Mouse (Mus musculus) hindbrain, embryonic 14.5 days (tissue): Measurements from ENCODE around the gene Dpp6. TPM values are rescaled to one million over a fixed set of nuclear protein-coding genes. Genes with fewer than 3 reads are reported as not detected.

Source experiments
- ATAC-seq: fragments of 200-750 bp; cut with Nextera tagmentation; 2 replicates; pipeline ENCODE4 v1.8.0; 2017; ENCODE audit warnings: moderate number of reproducible peaks, mild to moderate bottlenecking, moderate TSS enrichment, moderate library complexity; ENCODE audit not compliant: low FRiP score
- DNase-seq: peaks from one replicate; pipeline ENCODE4 v3.0.0-alpha.2; 2015; ENCODE audit warnings: low spot score
- H3K27ac ChIP-seq: fragments of 300-500 bp; sonication (generic); 2 replicates; pipeline ENCODE4 v1.5.1; 2014; ENCODE audit warnings: mild to moderate bottlenecking, moderate library complexity
- H3K27me3 ChIP-seq: fragments of 300-500 bp; sonication (generic); 2 replicates; pipeline ENCODE4 v1.6.1; 2014; ENCODE audit warnings: mild to moderate bottlenecking, low read length, mixed read lengths; ENCODE audit not compliant: control insufficient read depth, insufficient read depth
- H3K36me3 ChIP-seq: fragments of 300-500 bp; sonication (generic); replicated peaks from 2 replicates; pipeline ENCODE4 v1.6.1; 2014; ENCODE audit not compliant: control insufficient read depth, insufficient read depth
- H3K4me1 ChIP-seq: fragments of 300-500 bp; sonication (generic); replicated peaks from 2 replicates; pipeline ENCODE4 v1.6.1; 2014; ENCODE audit warnings: antibody characterized with exemption, low read length, mixed read lengths; ENCODE audit not compliant: control insufficient read depth, insufficient read depth
- H3K4me2 ChIP-seq: fragments of 300-500 bp; sonication (generic); replicated peaks from 2 replicates; pipeline ENCODE4 v1.6.1; 2014; ENCODE audit warnings: mild to moderate bottlenecking, moderate library complexity
- H3K4me3 ChIP-seq: fragments of 300-500 bp; sonication (generic); replicated peaks from 2 replicates; pipeline ENCODE4 v1.5.1; 2014; ENCODE audit warnings: mild to moderate bottlenecking, low read length
- H3K9ac ChIP-seq: fragments of 300-500 bp; sonication (generic); 2 replicates; pipeline ENCODE4 v1.6.1; 2014
- H3K9me3 ChIP-seq: fragments of 300-500 bp; sonication (generic); 2 replicates; pipeline ENCODE4 v1.6.1; 2016; ENCODE audit warnings: low read length; ENCODE audit not compliant: control insufficient read depth
- WGBS: fragments of 180-500 bp; shearing (Covaris S2); extraction: QIAGEN DNeasy Blood & Tissue Kit; methylation state at CpG from one replicate; pipeline ENCODE4 v1.1.7; 2014; 5-methylcytosine and 5-hydroxymethylcytosine counted together
- polyA plus RNA-seq: library from polyadenylated mRNA; unstranded; fragments of >200 nt; fragmentation: Nextera tagmentation; extraction: Ambion mirVana; gene quantifications from 2 replicates; pipeline ENCODE4 v1.2.1, GENCODE M21; 2014

Dpp6 gene
- polyA plus RNA-seq, 1 experiment from 2014 or later: 86.7 TPM

- ATAC-seq (no peak), DNase-seq (no peak)
- H3K4me2 ChIP-seq: no peak overlapping the region
- no peaks in the 10 kb centered on the region for H3K27me3 ChIP-seq
- no peaks in the 10 kb centered on the region for H3K9me3 ChIP-seq
- H3K36me3 ChIP-seq: no peaks in the 10 kb centered on the region
- H3K4me3 ChIP-seq: no peak overlapping the region
- no peaks in the 10 kb centered on the region for H3K4me1 ChIP-seq
- 68% methylated on average over 5 of the region's 5 CpGs for WGBS
- no peak overlapping the region for H3K9ac ChIP-seq
- H3K27ac ChIP-seq: no peak overlapping the region
Observed at GRCm38 (mm10) chr5:27037796-27038195, 220.8 kb downstream of the Dpp6 start.

DNA sequence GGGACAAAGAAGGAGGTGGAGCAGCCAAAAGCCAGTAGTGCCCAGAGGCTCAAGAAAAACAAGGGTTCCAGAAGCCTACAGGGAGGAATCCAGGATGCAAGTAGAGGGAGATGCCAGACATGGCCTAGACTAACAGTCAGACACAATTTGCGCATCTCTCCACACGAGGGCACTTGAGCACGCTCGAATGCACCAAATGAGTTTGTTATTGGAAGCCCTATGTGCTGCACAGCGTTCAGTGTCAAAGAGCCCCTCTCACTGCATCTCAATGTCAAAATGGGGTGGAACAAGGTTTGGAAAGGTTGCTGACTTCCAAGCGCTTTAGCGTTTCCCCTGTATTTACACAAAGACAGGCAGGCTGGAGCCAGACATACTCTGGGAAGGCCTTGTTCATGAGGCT, 231.2 kb downstream of the Dpp6 start:
- Histone ChIP-seq H3K4me1 (peaks cover 28% of the 10 kb centered on the region), H3K9me3 (no peaks in the 10 kb centered on the region), H3K4me3 (no peak overlapping the region), H3K9ac (no peak overlapping the region), H3K4me2 (no peak overlapping the region; the same call in 1 of the 2 replicates), H3K27me3 (no peaks in the 10 kb centered on the region), H3K27ac (no peak overlapping the region), H3K36me3 (no peaks in the 10 kb centered on the region)
- peak; percentile 78 for ATAC-seq
- peak; percentile 82 for DNase-seq
- 16% methylated on average over 7 of the region's 7 CpGs for WGBS

- H3K27ac ChIP-seq: peak overlapping the region; percentile 73
- DNase-seq: no peak
Observed at GRCm38 (mm10) chr5:27048926-27049325, 231.9 kb downstream of the Dpp6 start.

GRCm38 (mm10) chr5:27049341-27050091, 232.5 kb downstream of the Dpp6 start:
- Histone ChIP-seq H3K27me3 (no peaks in the 10 kb centered on the region), H3K4me1 (peaks cover 28% of the 10 kb centered on the region), H3K4me3 (peak overlapping the region; percentile 51), H3K27ac (peak overlapping the region; percentile 73), H3K36me3 (no peaks in the 10 kb centered on the region), H3K4me2 (peak overlapping the region; percentile 90), H3K9me3 (no peaks in the 10 kb centered on the region), H3K9ac (peak overlapping the region; percentile 81)
- 2% methylated on average over 49 of the region's 55 CpGs for WGBS
- ATAC-seq (peak; percentile 58), DNase-seq (peak; percentile 36)

More at GRCm38 (mm10) chr5:27048926-27049325, 231.9 kb downstream of the Dpp6 start:
- Histone ChIP-seq H3K4me2 (peak overlapping the region; percentile 90), H3K36me3 (no peaks in the 10 kb centered on the region), H3K27me3 (no peaks in the 10 kb centered on the region), H3K4me1 (peaks cover 28% of the 10 kb centered on the region), H3K9ac (peak overlapping the region; percentile 81), H3K4me3 (peak overlapping the region; percentile 51), H3K9me3 (no peaks in the 10 kb centered on the region)
- ATAC-seq: peak; percentile 46
- WGBS: 8% methylated on average over 8 of the region's 9 CpGs

DNA sequence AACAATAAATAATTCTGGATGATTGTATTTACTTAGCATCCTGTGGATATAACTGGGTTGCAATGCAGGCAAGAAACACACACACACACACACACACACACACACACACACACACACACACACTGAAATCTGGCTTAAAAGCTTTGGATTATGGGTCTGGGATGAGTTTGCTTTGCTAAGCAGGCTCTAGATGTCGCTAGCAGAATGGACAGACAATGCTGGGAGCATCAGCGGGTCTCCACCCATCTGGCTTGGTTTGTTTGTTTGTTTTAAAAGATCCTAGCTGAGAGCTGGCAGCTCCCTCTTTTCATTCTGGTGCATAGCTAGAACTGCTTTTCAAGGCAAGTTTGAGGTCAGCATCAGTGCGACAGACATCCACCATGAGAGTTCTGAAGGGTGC, 234.2 kb downstream of the Dpp6 start:
- Histone ChIP-seq H3K4me2 (peak overlapping the region; percentile 90; the same call in 1 of the 2 replicates), H3K4me3 (no peak overlapping the region), H3K4me1 (peaks cover 28% of the 10 kb centered on the region), H3K27ac (no peak overlapping the region), H3K9ac (no peak overlapping the region), H3K9me3 (no peaks in the 10 kb centered on the region), H3K27me3 (no peaks in the 10 kb centered on the region), H3K36me3 (no peaks in the 10 kb centered on the region)
- DNase-seq (peak; percentile 70), ATAC-seq (0 out of 2 replicates have a peak, but pooled peaks have one; percentile 28)
- WGBS: 32% methylated on average over 3 of the region's 3 CpGs

DNA sequence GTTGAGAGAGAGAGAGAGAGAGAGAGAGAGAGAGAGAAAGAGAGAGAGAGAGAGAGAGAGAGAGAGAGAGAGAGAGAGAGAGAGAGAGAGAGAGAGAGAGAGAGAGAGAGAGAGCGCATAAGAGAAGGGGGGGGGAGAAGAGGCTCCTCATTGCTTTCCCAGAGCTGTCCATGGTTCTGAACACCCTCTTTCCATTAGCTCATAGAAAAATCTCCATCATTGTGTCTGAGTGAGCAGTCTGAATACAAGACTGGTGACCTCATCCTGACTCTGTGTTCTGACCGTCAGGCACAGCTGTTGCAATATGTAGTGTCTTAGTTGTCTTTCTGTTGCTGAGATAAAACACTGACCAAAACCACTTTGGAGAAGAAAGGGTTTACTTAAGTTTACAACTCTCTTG, 235.4 kb downstream of the Dpp6 start:
- H3K9me3 ChIP-seq: no peaks in the 10 kb centered on the region
- peaks cover 31% of the 10 kb centered on the region for H3K4me1 ChIP-seq
- H3K36me3 ChIP-seq: no peaks in the 10 kb centered on the region
- ATAC-seq (no peak), DNase-seq (no peak)
- 21% methylated on average over 2 of the region's 2 CpGs for WGBS
- no peak overlapping the region for H3K9ac ChIP-seq
- no peak overlapping the region for H3K4me3 ChIP-seq
- no peak overlapping the region for H3K27ac ChIP-seq
- no peaks in the 10 kb centered on the region for H3K27me3 ChIP-seq
- H3K4me2 ChIP-seq: no peak overlapping the region

- 57% methylated on average over 5 of the region's 5 CpGs for WGBS
- no peak for ATAC-seq
- H3K9ac ChIP-seq: no peak overlapping the region
- H3K4me2 ChIP-seq: no peak overlapping the region
- H3K27ac ChIP-seq: no peak overlapping the region
- no peak for DNase-seq
- H3K4me3 ChIP-seq: no peak overlapping the region
- H3K36me3 ChIP-seq: no peaks in the 10 kb centered on the region
- H3K27me3 ChIP-seq: no peaks in the 10 kb centered on the region
- 0 out of 2 replicates have a peak, but pooled peaks cover 15% of the 10 kb centered on the region for H3K4me1 ChIP-seq
- H3K9me3 ChIP-seq: no peaks in the 10 kb centered on the region
Observed at GRCm38 (mm10) chr5:27056436-27056835, 239.4 kb downstream of the Dpp6 start.

- H3K9ac ChIP-seq: no peak overlapping the region
- 0 out of 2 replicates have a peak, but pooled peaks cover 12% of the 10 kb centered on the region for H3K4me1 ChIP-seq
- H3K4me3 ChIP-seq: no peak overlapping the region
- DNase-seq: no peak
- no peaks in the 10 kb centered on the region for H3K9me3 ChIP-seq
- H3K27me3 ChIP-seq: no peaks in the 10 kb centered on the region
- WGBS: 55% methylated on average over 4 of the region's 4 CpGs
- H3K36me3 ChIP-seq: no peaks in the 10 kb centered on the region
- H3K27ac ChIP-seq: 0 out of 2 replicates have a peak overlapping the region, but pooled peaks have one; percentile 26
- no peak overlapping the region for H3K4me2 ChIP-seq
- ATAC-seq: no peak
Observed at GRCm38 (mm10) chr5:27060114-27060513, 243.1 kb downstream of the Dpp6 start.

DNA sequence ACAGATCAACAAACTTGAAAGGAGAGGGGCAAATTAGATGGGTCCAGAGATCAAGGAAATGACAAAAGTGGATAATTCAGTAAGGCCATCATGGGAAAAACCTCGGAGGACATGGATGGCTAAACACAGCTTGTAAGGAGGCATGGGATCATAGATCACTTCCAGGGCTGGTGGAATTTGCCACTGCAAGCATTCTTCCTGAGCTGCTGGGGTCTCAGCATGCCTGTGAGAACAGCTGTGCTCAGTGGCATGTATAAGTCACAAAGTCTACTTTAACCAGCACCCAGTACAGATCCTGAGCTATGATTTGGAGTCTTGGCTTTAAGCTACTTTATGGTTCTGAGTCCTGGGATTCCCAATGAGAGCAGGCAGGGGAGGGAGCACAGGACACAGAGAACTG, 246.9 kb downstream of the Dpp6 start:
- Histone ChIP-seq H3K9ac (no peak overlapping the region), H3K4me3 (no peak overlapping the region), H3K27ac (no peak overlapping the region), H3K27me3 (no peaks in the 10 kb centered on the region), H3K36me3 (no peaks in the 10 kb centered on the region), H3K4me2 (no peak overlapping the region), H3K4me1 (0 out of 2 replicates have a peak, but pooled peaks cover 8% of the 10 kb centered on the region), H3K9me3 (no peaks in the 10 kb centered on the region)
- ATAC-seq: no peak
- no peak for DNase-seq
- 50% methylated on average over 1 of the region's 1 CpGs for WGBS
